Mouse (Mus musculus) T-helper 1 cell (primary cell): ENCODE measurements at regions not wholly inside any gene's neighbourhood (a gene's known extent, or its start where the extent isn't known, plus 50 kb on each side); places are given as distances from the start of the nearest gene placed in this dataset.

Source experiments
- in situ Hi-C: fragments of 300-600 bp; cut with MboI, MseI; formaldehyde crosslinking; loops from one replicate; pipeline ENCODE4 v1.15.1; 2025; ENCODE audit warnings: high pct_unique_total_duplicates

DNA sequence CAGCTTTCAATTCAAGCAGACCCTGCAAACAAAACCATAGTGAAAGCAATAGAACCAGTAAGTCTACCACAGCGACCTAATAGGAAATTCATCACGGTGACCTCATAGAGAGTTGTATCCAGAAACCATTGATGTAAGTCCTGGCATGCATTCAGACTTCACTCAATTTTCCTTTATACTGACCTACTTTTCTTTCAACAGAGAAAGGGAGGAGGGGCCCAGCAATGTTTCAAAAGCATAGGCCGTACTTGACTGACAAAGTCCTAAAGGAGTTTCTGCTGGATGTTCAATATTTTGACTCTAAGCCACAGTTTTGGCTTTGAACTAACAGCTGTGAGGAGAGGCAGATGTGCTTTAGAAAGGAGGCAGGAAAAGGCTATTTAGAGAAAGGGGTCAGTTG is 88.4 kb downstream of the AI593442 start:
- in situ Hi-C loops: no loop called here

DNA sequence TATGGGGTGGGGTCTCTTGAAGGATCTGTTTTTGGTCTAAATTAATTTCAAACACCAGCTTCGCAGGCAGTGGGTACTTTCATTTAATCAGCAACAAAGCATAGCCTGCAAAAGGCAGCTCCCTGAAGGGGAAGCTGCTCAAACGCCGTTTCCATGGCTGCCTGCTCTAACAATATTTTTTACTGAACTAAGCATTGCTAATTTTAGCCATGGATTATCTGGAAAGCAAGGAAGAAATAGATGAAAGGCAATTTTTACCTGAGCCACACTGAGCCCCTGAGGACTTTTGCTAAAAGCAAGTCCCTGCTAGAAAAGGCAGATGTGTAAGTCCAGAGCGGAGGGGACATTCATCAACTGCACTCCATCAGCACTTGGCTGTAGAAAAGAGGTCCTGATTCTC is 105.5 kb downstream of the AI593442 start:
- in situ Hi-C loops: no loop called here

DNA sequence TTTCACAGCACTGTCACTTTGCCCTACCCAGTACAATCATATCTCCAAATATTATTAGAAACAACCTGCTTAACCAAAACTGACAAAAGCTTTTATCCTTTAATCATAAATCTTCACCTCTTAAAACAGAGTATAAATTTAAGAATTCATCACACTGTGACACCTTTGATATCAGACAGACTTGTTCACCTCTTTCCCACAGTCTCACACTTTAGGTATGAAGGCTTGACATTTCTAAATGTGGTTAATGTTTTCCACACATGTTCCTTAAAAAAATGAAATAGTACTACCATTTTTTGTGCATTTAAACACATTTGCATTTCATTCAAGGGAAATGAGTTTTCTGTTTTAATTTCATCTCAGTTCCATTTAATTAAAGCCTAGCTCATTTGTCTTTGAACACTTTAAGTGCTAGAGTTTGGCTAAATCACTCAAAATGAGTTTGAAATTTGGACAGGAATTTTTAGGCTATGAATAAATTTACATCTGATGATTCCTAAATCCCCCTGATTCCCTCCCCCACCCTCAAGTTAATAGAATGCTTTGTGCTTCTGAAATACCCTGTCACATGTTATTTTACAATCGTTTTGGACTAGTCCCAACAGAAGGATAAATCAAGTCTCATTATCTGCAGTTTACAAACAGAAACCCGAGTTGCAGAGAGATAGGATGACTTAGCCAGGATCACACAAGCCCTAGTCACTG is 127.9 kb downstream of the AI593442 start:
- in situ Hi-C loops: no loop called here

DNA sequence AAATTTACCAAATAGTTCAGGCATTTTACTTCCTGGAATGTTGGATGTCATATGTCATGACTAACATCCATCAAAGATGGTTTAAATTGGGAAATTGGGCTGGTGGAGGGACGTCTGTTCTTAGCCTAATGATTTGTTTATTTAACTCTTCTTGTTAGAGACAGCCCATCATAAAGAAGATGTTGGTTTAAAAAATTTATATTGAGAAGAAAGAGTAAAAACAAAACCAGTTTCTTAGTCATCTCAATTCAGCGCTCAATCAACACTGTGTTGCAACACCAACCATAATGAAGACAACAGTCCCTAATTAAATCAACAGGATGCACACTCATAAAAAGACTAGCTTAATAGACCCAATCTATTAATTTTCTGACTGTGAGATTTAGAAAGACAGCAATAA is 133.5 kb downstream of the AI593442 start:
- in situ Hi-C loops: no loop called here

DNA sequence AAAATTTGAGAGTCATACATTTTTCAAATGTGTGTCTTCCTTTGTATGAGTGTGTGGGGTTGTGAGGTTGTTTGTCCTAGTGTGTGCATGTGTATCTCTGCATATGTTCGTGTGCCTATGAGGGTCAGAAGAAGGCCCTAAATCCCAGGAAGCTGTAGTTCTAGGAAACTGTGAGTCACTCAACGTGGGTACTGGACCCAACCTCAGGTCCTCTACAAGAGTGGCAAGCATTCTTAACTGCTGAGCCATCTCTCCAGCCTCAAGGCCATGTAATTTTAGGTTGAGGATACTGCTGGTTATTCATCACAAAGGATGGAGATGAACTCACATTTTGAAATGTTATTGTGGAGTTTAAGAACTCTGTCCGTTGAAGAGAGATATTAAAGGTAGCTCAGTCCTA is 140.5 kb downstream of the AI593442 start:
- in situ Hi-C loops: no loop called here

DNA sequence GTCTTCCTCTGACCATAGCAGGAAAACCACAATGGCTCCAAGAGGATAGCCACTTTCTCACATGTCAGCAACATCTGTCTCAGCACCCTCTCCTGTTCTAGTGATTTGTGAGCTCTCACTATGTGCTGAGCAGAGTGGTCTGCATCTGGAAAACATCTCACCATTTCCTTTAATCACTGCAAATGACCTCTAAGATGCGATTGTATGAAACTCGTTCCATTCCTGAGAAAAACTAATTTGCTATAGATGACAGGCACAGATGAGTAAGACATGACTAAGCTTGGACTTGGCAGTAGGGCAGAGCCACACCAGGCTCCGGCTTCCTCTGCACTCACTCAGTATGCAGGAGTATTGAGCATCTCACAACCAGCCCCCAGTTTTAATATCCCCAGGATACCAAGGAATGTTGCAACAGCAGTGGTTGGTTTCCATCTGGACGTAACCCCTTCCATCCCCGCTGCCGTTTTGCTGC is 150.1 kb downstream of the AI593442 start:
- in situ Hi-C loops: no loop called here

DNA sequence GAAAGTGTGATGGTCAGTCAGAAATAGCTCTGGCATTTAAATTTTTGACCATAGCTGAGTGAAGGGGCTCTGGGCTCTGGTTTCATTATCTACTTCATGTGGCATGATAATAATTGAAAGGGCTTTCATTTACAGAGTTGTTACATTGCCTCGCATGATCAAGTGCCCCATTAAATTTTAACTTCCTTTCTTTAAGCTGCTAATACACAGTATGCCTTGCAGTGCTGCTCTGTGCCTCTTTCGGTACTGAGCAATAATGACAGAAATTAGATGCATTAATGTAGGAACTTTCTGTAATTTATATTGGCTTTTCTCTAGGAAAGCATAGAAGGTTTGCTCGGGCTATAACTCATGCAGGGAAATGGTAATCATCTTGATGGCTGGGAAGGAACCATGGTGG is 179.1 kb downstream of the AI593442 start:
- in situ Hi-C loops: no loop called here

DNA sequence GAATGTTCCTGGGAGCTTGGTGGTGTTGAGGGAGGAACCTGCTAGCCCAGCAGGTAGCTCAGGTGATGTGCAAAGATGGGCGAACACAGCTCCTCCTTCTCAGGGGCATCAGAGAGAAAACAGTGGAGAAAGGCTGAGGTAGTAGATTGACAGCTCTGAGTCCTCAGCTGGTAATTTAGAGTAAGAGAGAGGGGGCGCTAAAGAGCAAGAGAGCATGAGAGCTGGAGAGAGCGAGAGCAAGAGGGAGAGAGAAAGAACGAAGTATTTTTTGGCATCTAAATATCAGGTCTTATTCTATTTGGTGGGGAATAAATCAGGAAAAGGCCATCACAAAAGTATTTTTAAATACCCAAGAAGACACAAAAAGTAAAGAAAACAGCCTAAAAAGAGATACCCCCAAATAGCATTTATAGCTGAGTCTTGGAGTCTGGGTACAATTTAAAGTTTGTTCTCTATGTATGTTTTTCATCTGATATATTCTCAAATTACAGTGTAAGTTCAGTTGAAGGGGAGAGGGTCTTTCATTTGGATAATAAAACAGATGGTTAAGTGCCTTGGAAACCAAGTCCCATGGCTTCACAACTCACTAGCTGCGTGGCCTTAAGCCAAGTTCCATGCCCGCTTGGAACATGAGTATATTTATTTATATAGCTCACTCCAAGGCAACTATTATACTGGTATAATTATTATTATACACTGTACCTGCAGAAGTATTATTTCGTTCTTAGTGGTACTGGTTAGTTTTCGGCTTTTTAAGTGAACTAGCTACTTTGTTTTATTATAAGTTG is 183.9 kb downstream of the AI593442 start:
- in situ Hi-C loops: no loop called here

DNA sequence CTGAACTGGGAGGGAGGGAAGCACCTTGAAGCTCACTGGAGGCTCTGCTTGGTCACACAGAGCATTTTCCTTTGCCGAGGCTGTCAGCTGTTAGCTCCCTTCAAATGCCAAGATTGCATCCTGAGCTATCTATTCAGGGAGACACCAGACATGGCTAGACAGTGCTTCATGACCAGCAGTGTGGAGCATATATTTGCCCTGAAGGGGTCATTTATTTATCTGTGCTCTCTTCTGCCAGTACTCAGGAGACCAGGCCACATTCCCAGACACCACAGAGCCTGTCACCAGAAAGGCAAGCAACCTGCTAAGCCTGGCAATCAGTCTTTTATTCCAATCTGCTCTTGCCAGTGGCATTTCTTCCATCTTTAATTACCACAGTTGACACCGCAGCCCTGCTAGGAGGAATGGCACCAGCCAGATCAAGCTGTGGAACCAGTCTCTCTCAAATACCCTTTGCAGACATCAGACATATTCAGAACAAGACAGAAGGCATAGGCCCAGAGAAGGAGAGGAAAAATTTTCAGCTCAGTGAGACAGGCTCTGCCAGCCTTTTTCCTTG is 186.6 kb downstream of the AI593442 start:
- in situ Hi-C loops: no loop called here

DNA sequence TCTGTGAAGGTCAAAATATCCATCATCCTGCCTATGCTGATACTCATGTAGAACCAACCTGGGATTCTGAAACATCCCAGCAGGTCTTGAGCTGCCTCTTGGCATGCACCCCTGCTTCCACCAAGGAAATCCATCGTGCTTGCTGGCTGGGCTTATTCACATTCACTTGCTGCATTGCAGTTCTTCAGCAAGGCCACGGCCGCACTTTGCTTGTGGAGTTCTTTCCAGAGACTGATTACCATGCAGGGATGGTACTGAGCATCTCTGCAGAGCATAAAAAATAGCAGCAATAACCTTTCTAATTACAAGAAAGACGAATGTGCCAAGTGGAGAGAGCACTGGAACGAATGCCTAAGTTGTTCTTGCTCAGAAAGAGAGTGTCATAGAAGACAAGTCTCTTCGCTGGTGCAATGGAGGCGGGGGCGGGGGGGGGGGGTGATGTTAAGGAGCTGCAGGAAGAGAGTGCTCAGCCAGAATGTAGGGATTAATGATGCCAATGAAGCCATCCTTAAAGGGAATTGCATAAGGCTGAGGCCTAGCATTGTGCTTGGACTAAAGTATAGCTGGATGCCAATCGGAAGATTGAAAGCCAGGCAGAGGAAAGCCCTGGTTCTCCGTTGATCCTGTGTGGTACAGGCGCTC is 205.9 kb downstream of the AI593442 start:
- in situ Hi-C loops: no loop called here

DNA sequence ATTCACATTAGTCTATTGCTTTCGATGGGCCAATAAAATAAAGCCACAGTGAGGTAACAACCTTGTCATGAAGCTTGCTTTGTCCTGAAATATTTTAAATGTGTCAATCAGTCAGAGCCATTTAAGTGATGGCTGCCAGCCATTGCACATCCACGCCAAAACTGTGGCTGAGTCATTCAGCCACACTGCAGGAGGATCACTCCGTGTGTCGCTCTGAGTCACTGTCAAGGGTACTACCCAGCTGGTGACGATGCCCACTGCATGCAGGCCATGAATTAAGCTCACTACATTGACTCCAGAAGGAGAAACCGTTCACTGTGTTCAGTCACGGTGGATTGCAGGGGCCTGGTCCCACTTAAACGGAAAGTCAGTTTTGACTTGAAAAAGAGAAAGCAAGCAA is 206.7 kb downstream of the AI593442 start:
- in situ Hi-C loops: no loop called here

DNA sequence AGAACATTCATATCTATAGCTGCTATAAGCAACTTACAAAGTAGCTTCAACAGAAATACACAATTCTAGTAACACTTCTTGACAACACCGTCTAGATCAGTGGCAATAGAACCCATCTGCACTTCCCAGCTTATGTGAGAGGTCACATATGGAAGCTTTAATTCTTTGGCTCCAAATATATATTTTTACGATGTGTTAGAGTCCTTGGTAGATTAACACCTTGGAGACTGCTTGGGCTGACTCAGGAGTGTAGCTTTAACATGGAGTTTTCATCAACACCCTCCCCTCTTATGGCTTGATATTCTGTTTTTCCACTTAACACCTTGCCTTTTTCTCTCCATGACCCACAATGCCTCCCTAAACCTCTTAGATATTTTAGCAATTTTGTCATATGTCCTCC is 221.1 kb downstream of the AI593442 start:
- in situ Hi-C loops: no loop called here

DNA sequence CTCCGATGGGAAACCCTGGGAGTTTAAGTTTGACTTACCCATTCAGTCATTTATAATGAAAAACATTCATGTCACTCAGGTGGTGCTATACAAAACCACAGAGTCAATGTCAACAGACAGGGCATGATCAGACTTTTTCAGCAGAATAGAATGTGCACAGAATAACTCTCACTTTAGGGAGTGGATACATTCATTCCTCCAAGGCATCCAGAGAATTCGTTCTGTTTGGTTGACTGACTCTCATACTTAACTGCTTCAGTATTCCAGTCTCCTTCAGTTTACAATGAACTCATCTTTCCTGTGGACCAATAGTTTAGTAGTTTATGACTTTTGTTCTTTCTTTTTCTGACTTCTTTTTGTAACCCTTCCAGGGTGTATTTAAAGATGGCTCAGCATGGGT is 225.1 kb downstream of the AI593442 start:
- in situ Hi-C loops: no loop called here

DNA sequence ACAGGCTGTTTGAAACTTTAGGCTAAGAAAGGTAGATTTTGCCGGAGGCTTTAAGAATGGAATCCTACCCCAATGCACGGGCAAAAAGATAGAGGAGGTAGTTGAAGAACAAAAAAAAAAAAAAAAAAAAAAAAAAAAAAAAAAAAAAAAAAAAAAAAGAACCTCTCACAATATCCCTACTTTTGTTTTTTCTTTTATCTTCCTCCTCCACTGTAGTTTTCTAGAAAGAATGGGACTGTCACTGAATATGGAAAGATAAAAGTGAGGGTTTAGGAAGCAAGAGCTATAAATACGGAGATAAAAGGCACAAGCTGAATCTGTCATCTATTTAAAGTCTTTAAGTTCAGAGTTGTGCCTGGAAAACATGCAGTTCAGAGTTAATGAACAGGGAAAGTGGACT is 227.8 kb downstream of the AI593442 start:
- in situ Hi-C loops: no loop called here

DNA sequence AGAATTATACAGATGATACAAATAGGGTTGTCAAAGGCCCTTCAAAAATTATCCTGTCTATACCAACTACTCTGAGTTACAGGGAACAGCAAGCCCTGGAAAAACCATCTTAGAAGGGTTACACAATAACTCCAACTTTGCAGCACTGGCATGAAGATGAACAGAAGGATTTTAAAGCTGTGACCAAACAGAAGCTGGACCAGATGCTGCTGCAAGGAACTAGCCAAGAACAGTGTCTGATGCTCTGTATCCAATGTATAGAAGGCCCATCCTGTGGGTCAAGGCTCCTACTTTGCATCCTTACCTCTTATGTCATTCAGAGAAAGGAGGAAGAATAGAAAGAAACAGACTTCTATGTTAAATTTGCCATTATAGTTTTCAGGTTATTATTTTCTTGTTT is 231.3 kb downstream of the AI593442 start:
- in situ Hi-C loops: no loop called here

DNA sequence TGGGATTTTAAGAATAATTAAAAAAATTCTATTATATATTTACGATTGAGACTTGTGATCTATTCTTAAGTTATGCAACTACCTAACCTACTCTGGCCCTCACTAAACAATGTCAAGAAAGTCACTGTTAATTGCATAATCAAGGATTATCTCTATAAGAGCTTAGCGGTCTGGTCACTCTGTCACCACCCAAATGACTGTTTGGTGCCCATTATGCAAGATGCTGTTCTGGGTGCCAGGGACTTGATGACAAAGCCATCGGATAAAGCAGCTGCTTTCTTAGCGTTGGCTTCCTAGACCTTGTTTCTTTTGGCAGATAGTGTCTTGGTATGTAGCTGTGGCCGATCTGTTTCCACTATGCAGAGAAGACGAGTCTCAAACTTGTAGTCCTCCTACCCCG is 236.4 kb downstream of the AI593442 start:
- in situ Hi-C loops: no loop called here

DNA sequence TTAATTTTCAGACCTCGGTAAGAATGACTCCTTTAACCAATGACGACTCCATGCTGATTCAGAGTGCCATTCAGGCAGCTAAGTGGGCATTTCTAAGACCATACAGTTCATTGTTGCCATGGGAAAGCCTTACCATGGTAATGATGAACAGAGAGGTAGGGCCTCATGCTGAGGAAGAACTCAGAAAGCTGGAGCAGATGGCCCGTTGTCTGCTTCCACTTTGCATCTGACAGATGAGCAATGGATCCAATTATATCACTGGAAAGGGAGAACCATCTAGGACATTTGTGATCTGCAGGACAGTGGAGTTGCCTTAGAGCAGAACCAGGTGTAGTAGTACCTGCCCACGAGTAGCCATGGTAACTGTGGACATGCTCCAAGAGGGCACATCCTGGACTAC is 245.4 kb downstream of the AI593442 start:
- in situ Hi-C loops: no loop called here

DNA sequence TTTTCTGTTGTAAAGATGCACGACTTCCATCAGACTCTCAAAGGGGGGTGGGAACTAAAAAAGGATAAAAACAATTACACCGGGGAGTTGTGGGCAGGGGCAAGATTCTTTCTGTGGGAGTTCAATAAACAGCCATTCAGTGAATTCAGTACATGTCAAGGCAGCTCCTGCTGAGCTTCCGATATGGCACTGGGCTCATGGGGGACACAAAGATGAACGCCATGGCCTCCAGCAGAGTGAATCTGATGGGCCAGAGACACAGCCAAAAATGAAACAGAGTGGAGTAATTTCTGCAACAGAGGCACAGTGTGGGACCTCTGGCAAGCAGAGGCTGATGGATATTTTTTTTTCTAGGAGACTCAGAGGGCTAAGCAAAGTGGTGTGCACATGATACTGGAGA is 254.2 kb downstream of the AI593442 start:
- in situ Hi-C loops: no loop called here

DNA sequence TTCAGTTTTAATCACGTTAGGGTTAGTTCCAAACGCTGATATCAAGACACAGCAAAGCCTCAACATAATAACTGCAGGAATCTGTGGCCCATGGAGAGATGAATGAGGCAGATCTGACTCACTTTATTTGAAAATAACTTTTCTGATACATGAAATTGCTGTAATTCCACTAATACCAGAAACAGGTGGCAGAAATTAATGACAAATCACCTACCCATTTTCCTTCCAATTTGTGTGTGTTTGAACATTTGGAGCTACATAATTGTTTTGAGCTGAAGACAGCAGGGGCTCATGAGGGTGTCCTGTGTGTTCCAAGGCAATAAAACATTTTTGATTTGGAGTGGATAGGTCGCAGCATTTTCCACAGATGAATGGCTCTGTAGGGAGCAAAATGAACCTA is 254.2 kb upstream of the Zc3h12c start:
- in situ Hi-C loops: no loop called here

DNA sequence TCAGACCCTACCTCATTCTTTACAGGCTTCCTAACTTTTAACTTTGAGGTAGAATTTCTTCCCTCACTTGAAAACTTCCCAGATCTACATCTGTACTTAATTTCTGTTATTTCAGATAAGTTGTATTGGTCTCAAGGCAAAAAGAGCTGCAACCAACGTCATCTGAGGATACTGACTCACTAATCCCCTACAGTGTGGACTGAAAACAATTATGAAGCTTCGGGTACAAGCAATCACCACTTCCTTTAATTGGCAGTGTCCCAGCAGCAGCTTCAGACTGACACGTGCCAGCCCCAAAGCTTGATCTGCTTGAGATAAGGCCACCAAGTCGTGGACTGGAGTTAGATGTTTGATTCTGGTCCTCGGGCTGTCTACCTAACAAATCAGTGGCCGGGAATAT is 247.3 kb upstream of the Zc3h12c start:
- in situ Hi-C loops: no loop called here

DNA sequence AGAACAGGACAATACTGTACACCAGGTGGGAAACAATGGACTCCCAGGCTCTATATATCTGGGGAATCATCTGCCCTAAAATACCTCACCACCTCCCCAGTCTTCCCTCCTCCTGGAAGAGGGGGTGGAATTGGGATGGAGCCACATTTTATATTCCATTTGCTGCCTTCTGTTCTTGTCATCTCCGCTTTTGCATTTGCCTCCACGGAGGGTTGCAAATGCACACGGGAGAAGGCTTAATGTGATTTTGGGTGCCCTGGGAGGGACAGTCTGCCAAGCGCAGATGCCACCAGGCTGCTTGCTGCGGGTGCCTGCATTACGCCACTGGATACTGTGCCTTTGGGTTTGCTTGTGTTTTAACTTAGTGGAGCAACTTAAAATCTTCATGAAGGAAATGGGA is 239.5 kb upstream of the Zc3h12c start:
- in situ Hi-C loops: no loop called here

DNA sequence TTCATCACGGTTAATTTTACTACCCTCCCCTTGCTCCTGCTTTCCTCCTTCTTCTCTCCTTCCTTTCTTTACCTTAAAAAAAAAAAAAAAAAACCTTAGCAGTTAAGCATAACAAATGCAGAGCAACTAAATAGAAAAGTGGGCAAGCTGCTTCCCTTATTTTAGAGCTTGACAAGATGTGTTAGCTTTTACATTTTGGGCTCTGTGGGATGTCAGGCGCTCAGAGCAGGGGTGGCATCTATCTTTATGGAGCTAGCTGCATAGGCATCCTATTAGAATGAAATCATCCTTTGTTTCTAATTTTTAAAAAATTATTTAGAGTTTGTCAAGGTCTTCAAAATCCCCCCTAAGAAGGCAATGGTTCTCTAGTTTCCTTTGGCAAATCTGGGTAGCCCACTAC is 234.1 kb upstream of the Zc3h12c start:
- in situ Hi-C loops: no loop called here

DNA sequence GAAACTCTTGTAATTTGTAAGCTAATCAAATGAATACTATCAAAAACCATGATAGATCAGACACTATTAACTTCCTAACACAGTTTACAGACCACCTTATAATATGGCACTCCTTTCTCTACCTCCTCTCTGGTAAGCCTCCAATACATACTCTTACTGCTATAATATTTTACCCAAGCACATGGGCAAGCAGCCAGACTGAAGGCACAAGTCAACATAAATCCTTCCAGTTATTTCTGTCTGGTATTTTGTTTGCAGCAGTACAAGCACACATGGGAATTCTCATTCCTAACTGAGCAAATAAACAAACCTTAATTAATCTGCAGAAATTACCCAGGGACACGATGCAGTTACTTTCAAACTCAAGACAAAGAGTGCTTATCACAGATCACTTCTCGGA is 210.7 kb upstream of the Zc3h12c start:
- in situ Hi-C loops: no loop called here
